Mouse (Mus musculus) midbrain, embryonic 10.5 days (tissue): ENCODE results near the gene Plxna4. TPM values are rescaled to one million over a fixed set of nuclear protein-coding genes. Genes with fewer than 3 reads are reported as not detected.

Experiments used
- DNase-seq: peaks from one replicate; pipeline ENCODE4 v3.0.0-alpha.2; 2017; ENCODE audit warnings: low spot score
- H3K27ac ChIP-seq: fragments of 300-500 bp; sonication (generic); replicated peaks from 2 replicates; pipeline ENCODE4 v1.5.1; 2016; ENCODE audit warnings: mild to moderate bottlenecking
- H3K27me3 ChIP-seq: fragments of 300-500 bp; sonication (generic); 2 replicates; pipeline ENCODE4 v1.6.1; 2016; ENCODE audit warnings: low read depth, mild to moderate bottlenecking; ENCODE audit not compliant: poor library complexity, severe bottlenecking
- H3K36me3 ChIP-seq: fragments of 300-500 bp; sonication (generic); 2 replicates; pipeline ENCODE4 v1.6.1; 2016; ENCODE audit warnings: mild to moderate bottlenecking, moderate library complexity
- H3K4me1 ChIP-seq: fragments of 300-500 bp; sonication (generic); 2 replicates; pipeline ENCODE4 v1.6.1; 2016
- H3K4me3 ChIP-seq: fragments of 300-500 bp; sonication (generic); 2 replicates; pipeline ENCODE4 v1.5.1; 2016; ENCODE audit warnings: mild to moderate bottlenecking, moderate library complexity
- H3K9me3 ChIP-seq: fragments of 300-500 bp; sonication (generic); replicated peaks from 2 replicates; pipeline ENCODE4 v1.6.1; 2016; ENCODE audit warnings: mild to moderate bottlenecking
- WGBS: fragments of 180-500 bp; shearing (Covaris S2); methylation state at CpG from one replicate; pipeline ENCODE4 v1.1.7; 2016; 5-methylcytosine and 5-hydroxymethylcytosine counted together
- polyA plus RNA-seq: library from polyadenylated mRNA; unstranded; fragments of >200 nt; fragmentation: Nextera tagmentation; extraction: Ambion mirVana; gene quantifications from 2 replicates; pipeline ENCODE4 v1.2.1, GENCODE M21; 2016

Gene Plxna4
- polyA plus RNA-seq, 1 experiment from 2014 or later: 1.2 TPM

DNA sequence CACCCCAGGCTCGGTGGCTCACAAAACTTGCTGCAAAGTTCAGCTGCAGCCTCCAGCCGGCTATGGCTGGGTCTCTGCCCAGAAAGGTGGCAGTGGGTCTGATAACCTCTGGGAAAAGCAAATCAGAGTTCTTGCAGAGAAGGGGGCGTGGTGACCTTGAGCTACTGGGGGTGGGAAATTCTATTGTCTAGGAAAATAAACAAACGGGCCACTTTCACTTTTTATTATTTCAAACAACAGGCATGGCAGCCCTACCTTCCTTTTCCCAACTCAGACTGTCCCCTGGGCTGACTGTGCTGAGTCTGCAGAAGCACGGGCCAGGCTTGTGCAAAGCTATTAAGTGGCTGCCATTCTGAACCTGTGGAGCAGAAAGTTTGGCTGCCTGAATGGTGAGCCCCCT is 94.4 kb downstream of the Plxna4 start:
- DNase-seq: no peak
- Histone ChIP-seq H3K36me3 (no peaks in the 10 kb centered on the region), H3K4me1 (peaks cover 10% of the 10 kb centered on the region), H3K9me3 (no peaks in the 10 kb centered on the region), H3K4me3 (no peak overlapping the region), H3K27ac (peak overlapping the region; percentile 17; the same call in 1 of the 2 replicates), H3K27me3 (no peaks in the 10 kb centered on the region)
- WGBS: 45% methylated on average over 5 of the region's 5 CpGs

DNA sequence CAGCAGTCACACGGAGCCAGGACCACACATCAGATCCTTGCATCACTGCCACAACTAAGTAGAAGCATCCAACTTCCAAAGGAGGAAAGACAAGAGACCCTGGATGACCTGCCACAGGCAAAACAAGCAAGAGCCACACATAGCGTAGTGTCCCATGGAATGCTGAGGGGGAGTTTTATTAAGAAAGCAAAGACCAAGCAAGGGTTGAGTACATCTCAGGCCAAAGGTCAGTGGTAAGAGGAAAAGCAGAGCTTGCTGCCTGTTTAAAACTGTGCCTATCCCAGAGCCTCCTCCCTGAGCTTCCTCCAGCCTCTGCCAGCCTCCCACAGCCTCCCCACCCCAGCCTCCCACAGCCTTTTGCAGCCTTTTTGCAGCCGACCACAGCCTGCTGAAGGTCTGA is 100.9 kb downstream of the Plxna4 start:
- WGBS: 66% methylated on average over 3 of the region's 3 CpGs

DNA sequence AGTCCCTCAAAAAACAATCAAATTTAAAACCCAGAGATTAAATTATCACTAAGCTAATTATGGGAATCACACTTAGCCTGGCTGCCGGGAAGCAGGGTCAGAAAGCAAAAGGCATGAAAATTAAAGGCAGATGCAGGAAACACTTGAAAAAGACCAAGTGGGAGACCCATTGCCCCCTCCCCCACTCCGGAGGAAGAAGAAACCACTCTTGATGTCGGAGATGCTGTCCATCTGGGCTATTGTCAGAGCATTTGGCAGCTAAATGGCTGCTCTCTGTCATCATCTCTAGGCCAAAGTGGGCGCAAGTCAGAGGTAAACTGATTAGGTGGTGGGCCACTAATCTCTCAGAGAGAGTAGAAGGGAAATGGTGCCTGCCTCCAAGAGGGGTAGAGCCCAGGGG is 105.5 kb downstream of the Plxna4 start:
- Histone ChIP-seq H3K27me3 (no peaks in the 10 kb centered on the region), H3K4me3 (no peak overlapping the region), H3K27ac (no peak overlapping the region), H3K36me3 (no peaks in the 10 kb centered on the region), H3K4me1 (peaks cover 40% of the 10 kb centered on the region), H3K9me3 (no peaks in the 10 kb centered on the region)
- WGBS: 59% methylated on average over 4 of the region's 4 CpGs
- DNase-seq: no peak

More for the DNA sequence above, 100.9 kb downstream of the Plxna4 start:
- H3K27ac ChIP-seq: no peak overlapping the region
- H3K27me3 ChIP-seq: no peaks in the 10 kb centered on the region
- H3K4me3 ChIP-seq: no peak overlapping the region
- H3K4me1 ChIP-seq: peaks cover 13% of the 10 kb centered on the region
- no peak for DNase-seq
- H3K36me3 ChIP-seq: no peaks in the 10 kb centered on the region
- H3K9me3 ChIP-seq: no peaks in the 10 kb centered on the region

DNA sequence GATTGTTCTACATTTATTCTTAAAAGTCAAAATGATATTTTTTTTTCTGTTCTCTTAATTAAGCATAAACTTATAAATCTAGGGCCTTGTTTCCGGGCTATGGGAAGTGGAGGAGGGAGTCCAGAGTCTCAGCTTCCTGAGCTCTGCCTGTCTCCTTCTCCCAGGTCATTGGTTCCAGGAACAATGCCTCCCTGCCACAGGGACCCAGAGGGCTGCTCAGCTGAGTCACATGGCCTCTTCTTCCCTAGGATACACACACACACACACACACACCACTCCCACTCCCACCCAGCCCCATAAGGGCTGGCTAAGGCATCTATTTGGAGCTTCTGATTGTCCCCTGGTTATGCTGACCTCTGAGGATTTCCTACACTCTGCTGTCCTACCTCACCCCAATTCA is 107.3 kb downstream of the Plxna4 start:
- Histone ChIP-seq H3K27ac (no peak overlapping the region), H3K4me1 (peaks cover 36% of the 10 kb centered on the region), H3K9me3 (no peaks in the 10 kb centered on the region), H3K4me3 (no peak overlapping the region), H3K36me3 (no peaks in the 10 kb centered on the region), H3K27me3 (no peaks in the 10 kb centered on the region)
- DNase-seq: no peak
- WGBS: 81% methylated on average over 1 of the region's 1 CpGs

DNA sequence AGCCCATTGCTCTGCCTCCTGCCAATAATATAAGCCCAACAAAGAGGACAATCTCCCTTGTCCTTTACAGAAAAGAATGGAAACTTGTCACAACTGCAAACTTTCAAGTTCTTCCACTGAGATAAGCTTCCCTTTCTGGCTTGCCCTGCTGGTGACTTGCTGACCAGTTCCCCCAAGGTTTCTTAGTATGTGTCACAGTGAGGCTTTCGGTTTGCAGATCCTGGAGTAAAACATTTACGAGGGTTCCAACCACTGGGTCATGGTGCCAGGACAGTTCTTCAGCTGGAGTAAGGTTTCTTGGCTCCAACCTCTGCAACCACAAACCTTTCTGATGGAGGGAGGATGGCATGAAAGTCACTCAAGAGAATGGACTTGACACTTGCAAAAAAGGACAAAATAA is 108.2 kb downstream of the Plxna4 start:
- H3K36me3 ChIP-seq: no peaks in the 10 kb centered on the region
- no peak overlapping the region for H3K4me3 ChIP-seq
- DNase-seq: no peak
- H3K27ac ChIP-seq: peak overlapping the region; percentile 46; the same call in 1 of the 2 replicates
- H3K9me3 ChIP-seq: no peaks in the 10 kb centered on the region
- WGBS: 85% methylated on average over 2 of the region's 2 CpGs
- H3K27me3 ChIP-seq: no peaks in the 10 kb centered on the region
- peaks cover 36% of the 10 kb centered on the region for H3K4me1 ChIP-seq

DNA sequence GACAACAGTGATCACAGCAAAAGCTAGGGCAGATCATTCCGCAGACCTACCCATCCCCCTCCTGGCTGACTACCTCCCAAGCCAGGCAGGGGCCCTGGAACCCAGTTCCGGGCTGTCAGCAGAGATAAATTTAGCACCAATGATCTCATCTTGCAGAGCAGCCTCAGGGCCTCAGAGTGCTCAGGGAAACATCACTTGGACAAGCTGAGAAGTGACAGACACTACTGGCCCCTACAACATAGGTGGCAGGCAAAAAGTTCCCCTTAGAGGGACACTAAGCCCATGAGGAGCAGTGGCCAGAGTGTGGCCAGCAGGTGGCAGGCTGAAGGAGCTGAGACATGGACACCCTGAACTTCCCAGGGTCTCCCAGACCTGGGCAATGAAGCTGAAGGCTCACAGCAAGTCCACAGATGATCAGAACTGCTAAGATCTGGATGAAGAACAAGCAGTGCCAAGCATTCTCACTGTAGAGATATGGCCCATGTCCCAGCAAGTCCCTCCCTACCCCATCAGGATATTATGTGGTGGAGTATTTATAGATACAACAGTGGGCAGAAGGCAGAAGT is 108.7 kb downstream of the Plxna4 start:
- Histone ChIP-seq H3K27ac (peak overlapping the region; percentile 46), H3K4me1 (peaks cover 36% of the 10 kb centered on the region), H3K4me3 (no peak overlapping the region), H3K36me3 (no peaks in the 10 kb centered on the region), H3K9me3 (no peaks in the 10 kb centered on the region), H3K27me3 (no peaks in the 10 kb centered on the region)
- WGBS: 58% methylated on average over 2 of the region's 2 CpGs
- DNase-seq: peak; percentile 44

DNA sequence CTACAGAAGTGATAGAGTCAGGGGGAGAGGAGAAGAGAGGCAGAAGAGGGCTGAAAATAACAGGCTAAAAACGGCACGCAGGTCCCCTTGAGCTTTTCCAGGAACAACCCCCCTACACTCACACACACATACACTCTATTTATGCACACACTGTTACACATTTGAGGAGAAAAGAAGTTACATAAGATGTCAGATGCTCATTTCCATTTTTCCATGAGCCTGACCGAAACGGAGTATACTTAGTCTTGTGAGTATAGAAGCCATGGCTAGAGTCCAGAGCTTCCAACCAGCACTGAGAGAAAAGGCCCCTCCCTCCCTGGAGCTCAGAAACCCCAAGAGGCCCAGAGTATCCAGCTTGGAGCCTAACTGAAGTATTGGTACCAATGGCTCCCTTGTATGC is 112.0 kb downstream of the Plxna4 start:
- H3K9me3 ChIP-seq: no peaks in the 10 kb centered on the region
- H3K27me3 ChIP-seq: no peaks in the 10 kb centered on the region
- H3K36me3 ChIP-seq: no peaks in the 10 kb centered on the region
- no peak overlapping the region for H3K27ac ChIP-seq
- DNase-seq: no peak
- H3K4me3 ChIP-seq: no peak overlapping the region
- H3K4me1 ChIP-seq: peaks cover 20% of the 10 kb centered on the region
- WGBS: 95% methylated on average over 4 of the region's 4 CpGs

DNA sequence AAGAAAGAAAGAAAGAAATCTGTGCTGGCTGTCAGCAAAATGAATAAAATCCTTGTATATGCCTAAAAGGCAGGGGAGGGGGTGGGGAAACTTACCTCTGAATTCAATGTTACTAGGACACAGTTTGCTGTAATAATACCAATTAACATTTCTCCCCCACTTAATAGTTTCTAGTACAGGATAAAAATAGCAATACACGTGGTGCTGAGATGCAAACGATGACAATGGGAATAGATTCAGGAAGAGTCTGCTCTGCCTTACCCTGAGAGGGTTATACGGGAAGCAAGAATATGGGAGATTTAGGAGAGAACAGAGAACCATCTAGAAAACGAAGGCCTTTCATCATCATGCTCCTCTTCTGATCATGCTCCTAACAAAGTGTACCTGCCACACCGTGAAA is 115.9 kb downstream of the Plxna4 start:
- Histone ChIP-seq H3K27ac (no peak overlapping the region), H3K9me3 (no peaks in the 10 kb centered on the region), H3K4me1 (no peaks in the 10 kb centered on the region), H3K27me3 (no peaks in the 10 kb centered on the region), H3K36me3 (no peaks in the 10 kb centered on the region), H3K4me3 (no peak overlapping the region)
- no peak for DNase-seq
- WGBS: 86% methylated on average over 5 of the region's 5 CpGs

DNA sequence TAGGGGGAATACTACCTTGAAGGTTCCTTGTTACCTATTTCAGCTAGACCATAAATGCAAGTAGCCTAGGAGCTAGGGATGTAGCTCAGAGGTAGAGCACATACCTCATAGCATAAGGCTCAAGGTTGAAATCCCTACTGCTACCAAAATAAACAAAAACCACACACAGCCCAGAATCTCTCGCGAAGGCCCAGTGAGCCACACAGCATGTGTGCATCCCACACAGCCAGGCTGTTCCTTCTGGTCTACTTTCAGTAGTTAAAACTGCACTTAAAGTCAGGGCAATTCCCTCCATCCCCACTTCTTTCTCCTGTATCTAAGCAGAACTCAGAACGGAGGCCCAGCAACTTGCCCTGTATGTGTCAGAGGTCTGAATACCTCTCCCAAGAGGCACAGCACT is 116.4 kb downstream of the Plxna4 start:
- H3K27me3 ChIP-seq: no peaks in the 10 kb centered on the region
- DNase-seq: no peak
- WGBS: 73% methylated on average over 3 of the region's 3 CpGs
- no peak overlapping the region for H3K4me3 ChIP-seq
- no peaks in the 10 kb centered on the region for H3K4me1 ChIP-seq
- H3K36me3 ChIP-seq: no peaks in the 10 kb centered on the region
- no peak overlapping the region for H3K27ac ChIP-seq
- no peaks in the 10 kb centered on the region for H3K9me3 ChIP-seq

DNA sequence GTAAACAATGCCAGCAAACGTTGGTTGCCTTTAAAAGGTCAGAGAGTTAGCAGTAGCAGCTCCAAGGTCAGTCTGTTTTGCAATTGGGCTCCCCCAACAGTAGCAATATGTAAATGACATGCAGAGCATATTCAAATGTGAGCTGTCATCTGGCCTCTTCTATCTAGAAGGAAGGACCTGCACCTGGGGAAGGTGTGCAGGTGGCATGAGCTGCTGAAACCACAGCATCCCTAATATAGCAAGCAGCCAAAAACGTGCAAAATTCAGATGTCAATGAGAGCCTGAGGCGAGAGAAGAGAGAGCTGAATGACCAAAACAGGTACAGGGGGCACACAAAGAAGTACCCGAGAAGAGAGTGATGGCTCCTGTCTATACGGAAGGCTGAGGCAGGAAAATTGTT is 118.8 kb downstream of the Plxna4 start:
- Histone ChIP-seq H3K27me3 (no peaks in the 10 kb centered on the region), H3K9me3 (no peaks in the 10 kb centered on the region), H3K4me3 (no peak overlapping the region), H3K4me1 (peaks cover 6% of the 10 kb centered on the region), H3K36me3 (no peaks in the 10 kb centered on the region), H3K27ac (no peak overlapping the region)
- 69% methylated on average over 5 of the region's 5 CpGs for WGBS
- no peak for DNase-seq

DNA sequence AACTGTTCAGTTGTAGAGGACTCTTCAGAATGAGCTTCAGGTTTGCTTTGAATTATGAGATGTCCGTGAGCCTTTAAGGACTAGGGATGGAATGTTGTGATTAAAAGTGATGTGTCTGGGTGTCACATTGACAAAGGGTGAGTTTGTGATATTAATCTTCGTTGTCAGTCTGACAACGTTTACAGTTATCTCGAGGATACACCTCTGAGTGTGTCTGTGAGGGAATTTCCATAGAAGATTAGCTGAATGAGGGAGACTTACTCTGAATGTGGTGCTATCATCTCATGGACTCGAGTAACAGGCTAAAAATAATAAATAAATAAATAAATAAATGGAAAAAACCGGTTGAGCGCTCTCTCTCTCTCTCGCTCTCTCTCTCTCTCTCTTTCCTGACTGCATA is 122.9 kb downstream of the Plxna4 start:
- H3K36me3 ChIP-seq: no peaks in the 10 kb centered on the region
- no peaks in the 10 kb centered on the region for H3K27me3 ChIP-seq
- 83% methylated on average over 8 of the region's 8 CpGs for WGBS
- peaks cover 9% of the 10 kb centered on the region for H3K4me1 ChIP-seq
- no peak overlapping the region for H3K4me3 ChIP-seq
- DNase-seq: no peak
- H3K9me3 ChIP-seq: no peaks in the 10 kb centered on the region
- no peak overlapping the region for H3K27ac ChIP-seq

DNA sequence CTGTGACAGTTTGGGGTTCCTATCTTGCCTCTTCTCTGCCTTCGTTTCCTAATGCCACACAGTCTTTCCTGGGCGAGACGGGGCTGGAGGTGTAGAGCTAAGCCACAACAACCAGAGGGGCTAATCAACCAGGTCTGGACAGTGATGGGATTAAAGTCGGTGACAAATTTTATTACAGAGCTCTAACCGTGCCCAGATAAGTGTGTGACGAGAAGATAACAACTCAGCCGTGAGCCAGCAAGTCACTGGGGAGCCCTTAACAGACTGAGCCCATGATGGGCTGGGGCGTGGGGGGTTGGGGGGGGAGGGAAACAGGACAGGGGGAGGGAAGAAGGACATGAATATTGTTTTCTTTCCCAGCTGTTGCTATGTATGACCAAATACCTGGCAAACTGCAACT is 123.4 kb downstream of the Plxna4 start:
- Histone ChIP-seq H3K4me3 (no peak overlapping the region), H3K4me1 (peaks cover 9% of the 10 kb centered on the region), H3K27me3 (no peaks in the 10 kb centered on the region), H3K9me3 (no peaks in the 10 kb centered on the region), H3K36me3 (no peaks in the 10 kb centered on the region), H3K27ac (peak overlapping the region; percentile 6)
- 57% methylated on average over 8 of the region's 8 CpGs for WGBS
- no peak for DNase-seq

DNA sequence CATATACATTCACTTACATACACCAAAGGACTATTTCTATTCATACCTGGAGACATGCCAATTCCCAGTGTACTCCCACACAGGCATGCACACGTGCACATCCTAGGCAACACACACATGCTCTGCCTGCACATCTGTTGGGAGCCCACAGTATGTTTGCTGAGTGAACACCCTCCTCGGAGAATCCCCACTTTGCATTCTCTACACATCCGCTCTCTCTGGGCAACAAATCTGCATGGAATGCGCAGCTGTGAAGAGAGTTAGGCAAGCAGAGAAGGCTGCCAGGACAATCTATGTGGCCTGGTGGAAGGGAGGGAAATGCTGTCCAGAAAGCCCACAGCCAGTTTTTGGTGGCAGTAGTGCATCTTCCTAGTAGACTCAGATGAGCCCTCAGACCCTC is 123.9 kb downstream of the Plxna4 start:
- no peaks in the 10 kb centered on the region for H3K27me3 ChIP-seq
- 64% methylated on average over 4 of the region's 4 CpGs for WGBS
- no peak for DNase-seq
- peak overlapping the region; percentile 6 for H3K27ac ChIP-seq
- H3K4me3 ChIP-seq: no peak overlapping the region
- no peaks in the 10 kb centered on the region for H3K36me3 ChIP-seq
- H3K4me1 ChIP-seq: peaks cover 9% of the 10 kb centered on the region
- H3K9me3 ChIP-seq: no peaks in the 10 kb centered on the region

DNA sequence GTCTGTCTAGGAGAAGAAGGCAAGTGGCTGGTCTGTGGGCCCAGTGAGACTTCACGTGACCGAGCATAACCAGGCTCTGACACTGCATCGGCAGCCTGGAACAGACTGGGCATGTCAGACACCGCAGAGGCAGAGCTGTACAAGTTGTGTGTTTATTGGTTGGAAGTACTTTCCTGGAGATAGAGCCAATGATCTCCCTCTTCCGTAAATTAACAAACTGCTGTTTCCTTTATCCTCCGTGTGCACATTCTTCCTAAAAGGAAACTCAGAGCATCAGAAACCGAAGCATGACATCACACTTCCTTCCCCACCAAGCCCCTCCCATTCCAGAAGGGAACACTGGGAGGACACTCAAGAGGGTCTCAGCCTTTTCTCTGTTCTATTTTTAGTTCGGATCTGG is 127.6 kb downstream of the Plxna4 start:
- WGBS: 89% methylated on average over 8 of the region's 8 CpGs

More for the DNA sequence above, 127.6 kb downstream of the Plxna4 start:
- Histone ChIP-seq H3K27ac (no peak overlapping the region), H3K27me3 (no peaks in the 10 kb centered on the region), H3K36me3 (no peaks in the 10 kb centered on the region), H3K4me3 (no peak overlapping the region), H3K9me3 (no peaks in the 10 kb centered on the region), H3K4me1 (peaks cover 9% of the 10 kb centered on the region)
- no peak for DNase-seq
